Mouse (Mus musculus) colon, adult 2 months (tissue): ENCODE results near the gene Gadd45g. TPM values are rescaled to one million over a fixed set of nuclear protein-coding genes. Genes with fewer than 3 reads are reported as not detected.

Experiments used
- polyA plus RNA-seq: library from polyadenylated mRNA; depleted of rRNA; stranded (reverse); fragments of >200 nt; gene quantifications from 2 replicates; pipeline ENCODE4 v1.2.3, GENCODE M21; 2012; rRNA removed

The Gadd45g gene
- 27.6 and 36.0 TPM in 2 replicates for polyA plus RNA-seq

GRCm38 (mm10) chr13:51846301-51846867 is at the start of gene Gadd45g:
Gene Gadd45g, plus strand, starts transcription at chr13:51846678.

Other genes starting within 250 kb of the Gadd45g start
- 22.4 and 24.4 TPM in 2 replicates for gene Cks2, start 201.4 kb upstream of the Gadd45g start, polyA plus RNA-seq
- 17.9 and 19.9 TPM in 2 replicates for gene Secisbp2, start 195.0 kb upstream of the Gadd45g start, polyA plus RNA-seq
- 14.5 and 15.9 TPM in 2 replicates for gene Sema4d, start 52.9 kb upstream of the Gadd45g start, polyA plus RNA-seq